Mouse (Mus musculus) hindbrain, embryonic 13.5 days (tissue): ENCODE measurements around the gene Cfap58. TPM values are rescaled to one million over a fixed set of nuclear protein-coding genes. Genes with fewer than 3 reads are reported as not detected.

Experiments used
- ATAC-seq: fragments of 200-750 bp; cut with Nextera tagmentation; 2 replicates; pipeline ENCODE4 v1.8.0; 2017; ENCODE audit warnings: moderate TSS enrichment; ENCODE audit not compliant: low FRiP score
- H3K27ac ChIP-seq: fragments of 300-500 bp; sonication (generic); 2 replicates; pipeline ENCODE4 v1.5.1; 2015; ENCODE audit warnings: inconsistent platforms, mild to moderate bottlenecking, moderate library complexity
- H3K27me3 ChIP-seq: fragments of 300-500 bp; sonication (generic); 2 replicates; pipeline ENCODE4 v1.6.1; 2015; ENCODE audit warnings: mild to moderate bottlenecking, inconsistent platforms
- H3K36me3 ChIP-seq: fragments of 300-500 bp; sonication (generic); 2 replicates; pipeline ENCODE4 v1.6.1; 2015; ENCODE audit warnings: mild to moderate bottlenecking, inconsistent platforms
- H3K4me1 ChIP-seq: fragments of 300-500 bp; sonication (generic); replicated peaks from 2 replicates; pipeline ENCODE4 v1.6.1; 2015; ENCODE audit warnings: inconsistent platforms
- H3K4me2 ChIP-seq: fragments of 300-500 bp; sonication (generic); 2 replicates; pipeline ENCODE4 v1.6.1; 2015; ENCODE audit warnings: inconsistent platforms, mild to moderate bottlenecking, moderate library complexity
- H3K4me3 ChIP-seq: fragments of 300-500 bp; sonication (generic); 2 replicates; pipeline ENCODE4 v1.5.1; 2015; ENCODE audit warnings: mild to moderate bottlenecking, inconsistent platforms
- H3K9ac ChIP-seq: fragments of 300-500 bp; sonication (generic); 2 replicates; pipeline ENCODE4 v1.6.1; 2015; ENCODE audit warnings: mild to moderate bottlenecking, inconsistent platforms
- H3K9me3 ChIP-seq: fragments of 300-500 bp; sonication (generic); 2 replicates; pipeline ENCODE4 v1.6.1; 2016; ENCODE audit warnings: inconsistent platforms
- WGBS: fragments of 180-500 bp; shearing (Covaris S2); methylation state at CpG from one replicate; pipeline ENCODE4 v1.1.7; 2015; 5-methylcytosine and 5-hydroxymethylcytosine counted together
- microRNA-seq: library from miRNA; unstranded; fragments of <30 nt; microRNA quantifications from one replicate; pipeline ENCODE4, GENCODE M21; 2016
- polyA plus RNA-seq: library from polyadenylated mRNA; unstranded; fragments of >200 nt; fragmentation: Nextera tagmentation; extraction: Ambion mirVana; gene quantifications from 2 replicates; pipeline ENCODE4 v1.2.1, GENCODE M21; 2015

Gene Cfap58
- polyA plus RNA-seq, 1 experiment from 2014 or later: 1.3 TPM

DNA sequence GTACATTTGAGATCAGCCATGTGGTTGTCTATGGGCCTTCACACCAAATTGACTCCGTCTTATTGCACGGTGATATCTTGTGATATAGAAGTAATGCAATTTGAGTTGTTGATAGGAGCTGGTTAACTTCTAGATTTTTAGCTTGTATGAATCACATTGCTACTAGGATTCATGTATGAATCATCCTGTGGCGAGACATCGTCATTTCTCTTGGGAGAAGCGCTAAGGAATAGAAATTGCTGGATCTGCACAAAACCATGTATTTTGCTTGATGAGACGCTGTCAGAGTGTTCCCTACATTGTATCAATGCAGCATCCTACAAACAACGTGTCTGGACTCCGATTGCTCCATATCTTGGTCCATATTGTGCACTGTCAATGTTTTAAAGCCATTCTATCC is 102.1 kb downstream of the Cfap58 start:
- no peak overlapping the region for H3K27ac ChIP-seq
- H3K4me2 ChIP-seq: no peak overlapping the region
- no peak overlapping the region for H3K4me3 ChIP-seq
- 89% methylated on average over 8 of the region's 8 CpGs for WGBS
- no peaks in the 10 kb centered on the region for H3K27me3 ChIP-seq
- H3K4me1 ChIP-seq: peaks cover 7% of the 10 kb centered on the region
- no peaks in the 10 kb centered on the region for H3K36me3 ChIP-seq
- H3K9ac ChIP-seq: no peak overlapping the region
- no peaks in the 10 kb centered on the region for H3K9me3 ChIP-seq
- ATAC-seq: no peak

- Histone ChIP-seq H3K27me3 (no peaks in the 10 kb centered on the region), H3K4me2 (no peak overlapping the region), H3K9me3 (no peaks in the 10 kb centered on the region), H3K4me1 (peaks cover 3% of the 10 kb centered on the region), H3K9ac (no peak overlapping the region), H3K36me3 (no peaks in the 10 kb centered on the region), H3K27ac (no peak overlapping the region), H3K4me3 (no peak overlapping the region)
- 91% methylated on average over 7 of the region's 7 CpGs for WGBS
- no peak for ATAC-seq
Measured at GRCm38 (mm10) chr19:48047315-48047714, 109.8 kb downstream of the Cfap58 start.

GRCm38 (mm10) chr19:48049361-48049760 is 111.9 kb downstream of the Cfap58 start:
- Histone ChIP-seq H3K9ac (no peak overlapping the region), H3K27me3 (no peaks in the 10 kb centered on the region), H3K4me3 (no peak overlapping the region), H3K27ac (no peak overlapping the region), H3K4me2 (no peak overlapping the region), H3K9me3 (no peaks in the 10 kb centered on the region), H3K36me3 (no peaks in the 10 kb centered on the region), H3K4me1 (peaks cover 14% of the 10 kb centered on the region)
- ATAC-seq: no peak
- WGBS: 65% methylated on average over 3 of the region's 3 CpGs

- Histone ChIP-seq H3K4me1 (peaks cover 5% of the 10 kb centered on the region), H3K9me3 (no peaks in the 10 kb centered on the region), H3K4me2 (no peak overlapping the region), H3K27me3 (no peaks in the 10 kb centered on the region), H3K9ac (no peak overlapping the region), H3K27ac (no peak overlapping the region), H3K36me3 (no peaks in the 10 kb centered on the region), H3K4me3 (no peak overlapping the region)
- WGBS: 71% methylated on average over 2 of the region's 2 CpGs
- ATAC-seq: no peak
Measured at GRCm38 (mm10) chr19:48063289-48063688, 125.8 kb downstream of the Cfap58 start.

DNA sequence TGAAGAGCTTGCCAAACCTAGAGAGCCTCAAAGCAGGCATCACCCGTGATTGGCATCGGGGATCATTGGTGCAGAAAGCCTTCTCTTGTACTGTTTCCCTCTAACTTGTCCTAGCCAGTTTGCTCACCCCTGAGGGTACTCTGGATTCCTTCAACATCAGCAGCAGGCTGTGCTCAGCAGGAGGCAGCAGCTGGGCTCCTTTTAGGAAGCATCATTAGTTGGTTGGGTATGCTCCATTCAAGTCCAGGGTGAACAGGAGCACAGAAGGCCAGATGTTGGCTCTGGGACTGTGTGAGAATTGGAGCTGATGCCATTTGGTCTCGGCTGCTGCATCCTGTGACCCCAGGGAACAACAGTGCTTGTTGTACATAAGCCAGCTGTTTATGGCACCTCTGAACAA is 142.2 kb downstream of the Cfap58 start:
- H3K4me1 ChIP-seq: no peaks in the 10 kb centered on the region
- 75% methylated on average over 3 of the region's 3 CpGs for WGBS
- no peak for ATAC-seq
- no peak overlapping the region for H3K9ac ChIP-seq
- no peaks in the 10 kb centered on the region for H3K36me3 ChIP-seq
- H3K4me3 ChIP-seq: no peak overlapping the region
- no peak overlapping the region for H3K27ac ChIP-seq
- no peaks in the 10 kb centered on the region for H3K9me3 ChIP-seq
- H3K27me3 ChIP-seq: no peaks in the 10 kb centered on the region
- H3K4me2 ChIP-seq: no peak overlapping the region

DNA sequence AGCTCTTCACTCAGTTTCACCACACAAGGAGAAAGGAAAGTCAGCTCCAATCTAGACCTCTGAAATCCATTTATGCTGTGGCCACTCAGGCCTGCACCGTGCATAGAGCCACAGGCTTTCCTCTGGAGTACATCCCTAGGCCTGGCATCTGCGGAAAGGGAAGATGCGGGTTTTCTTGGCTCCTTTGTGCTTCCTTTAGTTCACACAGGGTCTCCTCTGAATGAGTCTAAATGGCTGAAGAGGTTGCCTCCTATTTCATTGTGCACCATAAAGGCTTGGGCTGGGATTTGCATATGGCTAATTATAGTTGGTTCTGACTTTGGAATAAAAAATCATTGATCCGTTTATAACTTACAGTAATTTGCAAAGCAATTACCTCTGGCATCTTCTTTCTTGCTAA is 144.0 kb downstream of the Cfap58 start:
- no peaks in the 10 kb centered on the region for H3K4me1 ChIP-seq
- no peaks in the 10 kb centered on the region for H3K9me3 ChIP-seq
- WGBS: 71% methylated on average over 4 of the region's 4 CpGs
- H3K27me3 ChIP-seq: no peaks in the 10 kb centered on the region
- no peak for ATAC-seq
- H3K36me3 ChIP-seq: no peaks in the 10 kb centered on the region
- no peak overlapping the region for H3K27ac ChIP-seq
- no peak overlapping the region for H3K4me3 ChIP-seq
- no peak overlapping the region for H3K9ac ChIP-seq
- no peak overlapping the region for H3K4me2 ChIP-seq

Small RNAs within 50 kb of the gene (microRNA-seq; reads per million reads assigned to microRNA genes)
- gene Gm22240: not detected

Other genes with a start within 250 kb of the Cfap58 start
- gene Col17a1, start 245.6 kb upstream of the Cfap58 start, polyA plus RNA-seq: 0.18 and 0.31 TPM in 2 replicates
- 178 and 182 TPM in 2 replicates for gene Sfr1, start 206.0 kb upstream of the Cfap58 start, polyA plus RNA-seq
- 117 and 118 TPM in 2 replicates for gene Gsto1, start 82.7 kb upstream of the Cfap58 start, polyA plus RNA-seq
- gene Gsto2, start 72.1 kb upstream of the Cfap58 start, polyA plus RNA-seq: 1.1 and 1.8 TPM in 2 replicates
- 1.6 and 2.2 TPM in 2 replicates for gene Cfap43, start 18.4 kb upstream of the Cfap58 start, polyA plus RNA-seq
- 6.9 and 7.8 TPM in 2 replicates for gene Itprip, start 18.4 kb upstream of the Cfap58 start, polyA plus RNA-seq